Mouse (Mus musculus): Measurements from ENCODE around the gene Abcd4.

The Abcd4 gene

GRCm38 (mm10) chr12:84571466-84572340 lies 45.5 kb downstream of the Abcd4 start:
- no peak for DNase-seq

GRCm38 (mm10) chr12:84570694-84571415 lies 46.4 kb downstream of the Abcd4 start:
- no peak for DNase-seq

- DNase-seq, result no peak
These were observed 47.1 kb downstream of the Abcd4 start for GRCm38 (mm10) chr12:84569976-84570693.

GRCm38 (mm10) chr12:84569336-84569970 lies 47.8 kb downstream of the Abcd4 start, which contains the start of gene Vsx2:
TSS of gene Vsx2 (plus strand) at chr12:84569762.
- no peak for DNase-seq

GRCm38 (mm10) chr12:84567576-84567975 lies 49.6 kb downstream of the Abcd4 start:
- DNase-seq, result no peak

GRCm38 (mm10) chr12:84562558-84562957 lies 54.7 kb downstream of the Abcd4 start:
- DNase-seq, result no peak

GRCm38 (mm10) chr12:84555218-84555617 lies 62.0 kb downstream of the Abcd4 start:
- no peak for DNase-seq
